Mouse (Mus musculus): ENCODE results near the gene Tmem119.

- no peak for TF ChIP-seq CTCF (IDR thresholded peaks at IDR 0.05; ENCODE audit: borderline replicate concordance, insufficient read depth, low read length)
- no peak for TF ChIP-seq POLR2A (IDR thresholded peaks at IDR 0.05; ENCODE audit: low read depth, low read length)
Observed at GRCm38 (mm10) chr5:113846656-113847055, 46.3 kb upstream of the Tmem119 start.

Data from embryonic fibroblast, embryonic 13.5 days (primary cell).